Mouse (Mus musculus): ENCODE data around the gene Ovol1. TPM values are rescaled to one million over a fixed set of nuclear protein-coding genes. Genes with fewer than 3 reads are reported as not detected.

Ovol1 gene
- 0.11 and 0.35 TPM in 2 replicates for polyA plus RNA-seq (2014; fragmentation: Nextera tagmentation; extraction: Ambion mirVana)

GRCm38 (mm10) chr19:5560457-5561041 lies at the start of gene Ovol1:
Gene Ovol1 (minus strand): TSS chr19:5560646.
- Histone ChIP-seq H3K27ac (ENCODE audit: low read depth, low read length) (no peak within 1 kb of the TSS), H3K4me2 (ENCODE audit: low read depth, low read length, severe bottlenecking) (peak within 1 kb of the TSS; percentile 52), H3K36me3 (ENCODE audit: control insufficient read depth, insufficient read depth, low read length) (no peaks in the 10 kb centered on the region), H3K9me3 (ENCODE audit: control insufficient read depth, low read length) (no peaks in the 10 kb centered on the region), H3K27me3 (ENCODE audit: control insufficient read depth, insufficient read depth, low read length) (peaks cover 58% of the 10 kb centered on the region), H3K4me1 (replicated peaks; ENCODE audit: control insufficient read depth, insufficient read depth, low read length) (peaks cover 11% of the 10 kb centered on the region), H3K4me3 (ENCODE audit: low read depth, low read length) (peak within 1 kb of the TSS; percentile 21), H3K9ac (ENCODE audit: low read length) (no peak within 1 kb of the TSS)
- DNase-seq (ENCODE audit: low spot score) (no peak), ATAC-seq (replicated peaks; ENCODE audit: low FRiP score) (no peak)
- 1% methylated on average over 57 of the region's 57 CpGs for WGBS

GRCm38 (mm10) chr19:5609547-5610404 lies 49.3 kb upstream of the Ovol1 start, which contains the start of gene Kat5:
Gene Kat5 (minus strand): TSS chr19:5610237.
- under 1% methylated on average over 54 of the region's 55 CpGs for WGBS

GRCm38 (mm10) chr19:5609171-5609546 lies 48.7 kb upstream of the Ovol1 start:
- Histone ChIP-seq H3K27me3 (ENCODE audit: control insufficient read depth, insufficient read depth, low read length) (no peaks in the 10 kb centered on the region), H3K27ac (ENCODE audit: low read depth, low read length) (peak overlapping the region; percentile 94), H3K4me3 (ENCODE audit: low read depth, low read length) (peak overlapping the region; percentile 74), H3K9ac (ENCODE audit: low read length) (peak overlapping the region; percentile 93), H3K9me3 (ENCODE audit: control insufficient read depth, low read length) (no peaks in the 10 kb centered on the region), H3K4me2 (ENCODE audit: low read depth, low read length, severe bottlenecking) (peak overlapping the region; percentile 64), H3K4me1 (replicated peaks; ENCODE audit: control insufficient read depth, insufficient read depth, low read length) (0 out of 2 replicates have a peak, but pooled peaks cover 4% of the 10 kb centered on the region), H3K36me3 (ENCODE audit: control insufficient read depth, insufficient read depth, low read length) (peaks cover 7% of the 10 kb centered on the region)
- no peak for ATAC-seq (replicated peaks; ENCODE audit: low FRiP score)
- 64% methylated on average over 10 of the region's 10 CpGs for WGBS
- no peak for DNase-seq (ENCODE audit: low spot score)

More at GRCm38 (mm10) chr19:5609547-5610404, 49.3 kb upstream of the Ovol1 start, which contains the start of gene Kat5:
- Histone ChIP-seq H3K9ac (ENCODE audit: low read length) (peak within 1 kb of the TSS; percentile 93), H3K4me2 (ENCODE audit: low read depth, low read length, severe bottlenecking) (peak within 1 kb of the TSS; percentile 64), H3K4me3 (ENCODE audit: low read depth, low read length) (peak within 1 kb of the TSS; percentile 74), H3K4me1 (replicated peaks; ENCODE audit: control insufficient read depth, insufficient read depth, low read length) (0 out of 2 replicates have a peak, but pooled peaks cover 4% of the 10 kb centered on the region), H3K27ac (ENCODE audit: low read depth, low read length) (peak within 1 kb of the TSS; percentile 94), H3K36me3 (ENCODE audit: control insufficient read depth, insufficient read depth, low read length) (peaks cover 7% of the 10 kb centered on the region), H3K27me3 (ENCODE audit: control insufficient read depth, insufficient read depth, low read length) (no peaks in the 10 kb centered on the region), H3K9me3 (ENCODE audit: control insufficient read depth, low read length) (no peaks in the 10 kb centered on the region)
- DNase-seq (ENCODE audit: low spot score) (peak; percentile 96), ATAC-seq (replicated peaks; ENCODE audit: low FRiP score) (peak; percentile 92)

- Histone ChIP-seq H3K27me3 (ENCODE audit: control insufficient read depth, insufficient read depth, low read length) (no peaks in the 10 kb centered on the region), H3K9ac (ENCODE audit: low read length) (0 out of 2 replicates have a peak overlapping the region, but pooled peaks have one; percentile 93), H3K36me3 (ENCODE audit: control insufficient read depth, insufficient read depth, low read length) (peaks cover 7% of the 10 kb centered on the region), H3K4me1 (replicated peaks; ENCODE audit: control insufficient read depth, insufficient read depth, low read length) (0 out of 2 replicates have a peak, but pooled peaks cover 4% of the 10 kb centered on the region), H3K4me3 (ENCODE audit: low read depth, low read length) (peak overlapping the region; percentile 74; the same call in 1 of the 2 replicates), H3K4me2 (ENCODE audit: low read depth, low read length, severe bottlenecking) (peak overlapping the region; percentile 64), H3K9me3 (ENCODE audit: control insufficient read depth, low read length) (no peaks in the 10 kb centered on the region), H3K27ac (ENCODE audit: low read depth, low read length) (no peak overlapping the region)
- ATAC-seq (replicated peaks; ENCODE audit: low FRiP score) (no peak), DNase-seq (ENCODE audit: low spot score) (no peak)
- WGBS = 93% methylated on average over 13 of the region's 13 CpGs
Observed at GRCm38 (mm10) chr19:5608707-5609106, 48.3 kb upstream of the Ovol1 start.

- WGBS = 92% methylated on average over 26 of the region's 26 CpGs
- H3K36me3 ChIP-seq (ENCODE audit: control insufficient read depth, insufficient read depth, low read length) = peaks cover 12% of the 10 kb centered on the region
- H3K4me3 ChIP-seq (ENCODE audit: low read depth, low read length) = no peak overlapping the region
- ATAC-seq (replicated peaks; ENCODE audit: low FRiP score) = no peak
- H3K4me1 ChIP-seq (replicated peaks; ENCODE audit: control insufficient read depth, insufficient read depth, low read length) = peaks cover 4% of the 10 kb centered on the region; the same call in 1 of the 2 replicates
- no peak overlapping the region for H3K27ac ChIP-seq (ENCODE audit: low read depth, low read length)
- no peaks in the 10 kb centered on the region for H3K9me3 ChIP-seq (ENCODE audit: control insufficient read depth, low read length)
- no peak overlapping the region for H3K9ac ChIP-seq (ENCODE audit: low read length)
- no peak for DNase-seq (ENCODE audit: low spot score)
- no peaks in the 10 kb centered on the region for H3K27me3 ChIP-seq (ENCODE audit: control insufficient read depth, insufficient read depth, low read length)
- H3K4me2 ChIP-seq (ENCODE audit: low read depth, low read length, severe bottlenecking) = no peak overlapping the region
Observed at GRCm38 (mm10) chr19:5607705-5608410, 47.4 kb upstream of the Ovol1 start.

- ATAC-seq (replicated peaks; ENCODE audit: low FRiP score) (no peak), DNase-seq (ENCODE audit: low spot score) (no peak)
- peaks cover 8% of the 10 kb centered on the region; the same call in 1 of the 2 replicates for H3K4me1 ChIP-seq (replicated peaks; ENCODE audit: control insufficient read depth, insufficient read depth, low read length)
- no peak overlapping the region for H3K9ac ChIP-seq (ENCODE audit: low read length)
- H3K4me3 ChIP-seq (ENCODE audit: low read depth, low read length) = no peak overlapping the region
- WGBS = 89% methylated on average over 8 of the region's 8 CpGs
- H3K4me2 ChIP-seq (ENCODE audit: low read depth, low read length, severe bottlenecking) = no peak overlapping the region
- no peaks in the 10 kb centered on the region for H3K27me3 ChIP-seq (ENCODE audit: control insufficient read depth, insufficient read depth, low read length)
- no peak overlapping the region for H3K27ac ChIP-seq (ENCODE audit: low read depth, low read length)
- peaks cover 12% of the 10 kb centered on the region for H3K36me3 ChIP-seq (ENCODE audit: control insufficient read depth, insufficient read depth, low read length)
- no peaks in the 10 kb centered on the region for H3K9me3 ChIP-seq (ENCODE audit: control insufficient read depth, low read length)
Observed at GRCm38 (mm10) chr19:5606196-5606595, 45.8 kb upstream of the Ovol1 start.

GRCm38 (mm10) chr19:5605126-5605525 lies 44.7 kb upstream of the Ovol1 start:
- Histone ChIP-seq H3K4me2 (ENCODE audit: low read depth, low read length, severe bottlenecking) (no peak overlapping the region), H3K27ac (ENCODE audit: low read depth, low read length) (no peak overlapping the region), H3K4me3 (ENCODE audit: low read depth, low read length) (no peak overlapping the region), H3K9ac (ENCODE audit: low read length) (no peak overlapping the region), H3K4me1 (replicated peaks; ENCODE audit: control insufficient read depth, insufficient read depth, low read length) (peaks cover 8% of the 10 kb centered on the region; the same call in 1 of the 2 replicates), H3K9me3 (ENCODE audit: control insufficient read depth, low read length) (no peaks in the 10 kb centered on the region), H3K36me3 (ENCODE audit: control insufficient read depth, insufficient read depth, low read length) (peaks cover 12% of the 10 kb centered on the region), H3K27me3 (ENCODE audit: control insufficient read depth, insufficient read depth, low read length) (no peaks in the 10 kb centered on the region)
- no peak for ATAC-seq (replicated peaks; ENCODE audit: low FRiP score)
- DNase-seq (ENCODE audit: low spot score) = no peak
- 91% methylated on average over 7 of the region's 7 CpGs for WGBS

GRCm38 (mm10) chr19:5603664-5604063 lies 43.2 kb upstream of the Ovol1 start:
- H3K4me3 ChIP-seq (ENCODE audit: low read depth, low read length) = no peak overlapping the region
- peaks cover 12% of the 10 kb centered on the region for H3K36me3 ChIP-seq (ENCODE audit: control insufficient read depth, insufficient read depth, low read length)
- DNase-seq (ENCODE audit: low spot score) = no peak

More at GRCm38 (mm10) chr19:5603664-5604063, 43.2 kb upstream of the Ovol1 start:
- Histone ChIP-seq H3K9ac (ENCODE audit: low read length) (no peak overlapping the region), H3K4me1 (replicated peaks; ENCODE audit: control insufficient read depth, insufficient read depth, low read length) (peaks cover 5% of the 10 kb centered on the region; the same call in 1 of the 2 replicates), H3K27ac (ENCODE audit: low read depth, low read length) (no peak overlapping the region), H3K9me3 (ENCODE audit: control insufficient read depth, low read length) (no peaks in the 10 kb centered on the region), H3K4me2 (ENCODE audit: low read depth, low read length, severe bottlenecking) (0 out of 2 replicates have a peak overlapping the region, but pooled peaks have one; percentile 2), H3K27me3 (ENCODE audit: control insufficient read depth, insufficient read depth, low read length) (no peaks in the 10 kb centered on the region)
- 96% methylated on average over 7 of the region's 7 CpGs for WGBS
- ATAC-seq (replicated peaks; ENCODE audit: low FRiP score) = no peak
